Mouse (Mus musculus) stomach, postnatal 0 days (tissue): ENCODE data around the gene Axl.

Source experiments
- CTCF ChIP-seq: IDR thresholded peaks from 2 replicates; pipeline ENCODE4 v1.5.1; 2016; ENCODE audit warnings: antibody characterized with exemption, low read depth, mild to moderate bottlenecking, moderate library complexity
- EP300 ChIP-seq: optimal IDR thresholded peaks from 2 replicates; pipeline ENCODE3; 2016; ENCODE audit warnings: antibody characterized with exemption

DNA sequence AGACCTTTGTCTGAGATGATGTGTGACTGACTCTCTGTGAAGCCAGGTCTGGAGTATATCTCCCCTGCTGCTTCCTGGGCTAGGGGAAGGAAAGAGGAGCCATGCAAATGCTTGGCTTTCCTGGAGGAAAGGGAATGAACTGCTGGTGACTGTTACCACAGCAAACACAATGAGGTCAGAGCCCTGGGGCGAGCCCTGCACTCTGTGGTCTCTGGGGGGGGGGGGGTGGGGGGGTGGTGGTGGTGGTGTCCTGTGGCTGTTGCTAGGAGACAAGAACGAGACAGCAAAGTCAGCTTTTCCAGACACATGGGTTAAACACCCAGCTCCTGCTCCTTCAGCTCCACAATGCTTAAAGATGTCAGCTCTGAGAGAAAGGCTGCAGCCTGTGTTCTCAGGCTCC is 59.1 kb downstream of the Axl start:
- TF ChIP-seq CTCF (no peak), EP300 (no peak)
